Mouse (Mus musculus) left cerebral cortex, postnatal 4 days (tissue): ENCODE data around the gene Als2cl. TPM values are rescaled to one million over a fixed set of nuclear protein-coding genes. Genes with fewer than 3 reads are reported as not detected.

ENCODE experiments used
- microRNA-seq: library from miRNA; unstranded; fragments of <30 nt; microRNA quantifications from one replicate; pipeline ENCODE4 v1.2.0, GENCODE M21; 2022
- total RNA-seq, 2 experiments: library from RNA; stranded (reverse); gene quantifications; 2 replicates each; pipeline ENCODE4 v1.2.3; 2021

Als2cl gene
- total RNA-seq, 2 experiments from 2014 or later = 4.4 to 5.9 TPM

Small RNAs within 50 kb of the gene (microRNA-seq; reads per million reads assigned to microRNA genes)
- not detected for gene Gm24269

Other genes starting within 250 kb of the Als2cl start
- 10 to 100 TPM; 13.0 to 14.6 TPM for gene Nbeal2, start 225.7 kb upstream of the Als2cl start, total RNA-seq
- 10 to 100 TPM; 43.1 to 46.6 TPM for gene Ccdc12, start 223.4 kb upstream of the Als2cl start, total RNA-seq
- gene Myl3, start 138.0 kb upstream of the Als2cl start, total RNA-seq = 1 to 10 TPM in 1 of 2 experiments, under 1 TPM in 1; 0.87 to 1.1 TPM
- 10 to 100 TPM; 11.2 to 11.6 TPM for gene Pth1r, start 132.7 kb upstream of the Als2cl start, total RNA-seq
- gene Prss42, start 81.7 kb upstream of the Als2cl start, total RNA-seq = not detected
- gene Prss44, start 65.9 kb upstream of the Als2cl start, total RNA-seq = not detected
- gene Prss43, start 53.2 kb upstream of the Als2cl start, total RNA-seq = not detected
- gene Prss45, start 45.3 kb upstream of the Als2cl start, total RNA-seq = under 1 TPM in 1 of 2 experiments, not detected in 1; 0.52 TPM
- gene Prss46, start 35.4 kb upstream of the Als2cl start, total RNA-seq = not detected
- gene Prss50, start 21.9 kb upstream of the Als2cl start, total RNA-seq = not detected
- 1 to 10 TPM; 2.8 to 3.4 TPM for gene Tmie, start 243 bp downstream of the Als2cl start, total RNA-seq
- not detected for gene Fam240a, start 37.0 kb downstream of the Als2cl start, total RNA-seq
- under 1 TPM in 1 of 2 experiments, not detected in 1; 0.54 TPM for gene Tdgf1, start 66.3 kb downstream of the Als2cl start, total RNA-seq
- gene Lrrc2, start 71.7 kb downstream of the Als2cl start, total RNA-seq = under 1 TPM; 0.46 to 0.48 TPM
- under 1 TPM; 0.28 to 0.48 TPM for gene Rtp3, start 110.7 kb downstream of the Als2cl start, total RNA-seq
- gene Ltf, start 139.4 kb downstream of the Als2cl start, total RNA-seq = 1 to 10 TPM in 1 of 2 experiments, under 1 TPM in 1; 0.91 to 1.7 TPM
- gene Ccrl2, start 177.6 kb downstream of the Als2cl start, total RNA-seq = under 1 TPM; 0.48 to 0.98 TPM
- 10 to 100 TPM; 37.9 to 45.8 TPM for gene Lrrfip2, start 237.7 kb downstream of the Als2cl start, total RNA-seq